Mouse (Mus musculus) cortical plate, adult 2 months (tissue): ENCODE data around the gene Sirt6. TPM values are rescaled to one million over a fixed set of nuclear protein-coding genes. Genes with fewer than 3 reads are reported as not detected.
A peak's percentile ranks its signal among the peaks of the same experiment; 100 is the strongest.

Experiments used
- H3K27ac ChIP-seq: fragments of 200-500 bp; 2 replicates; pipeline ENCODE4 v1.5.1; 2012; ENCODE audit warnings: low read length, control low read depth, inconsistent platforms; ENCODE audit not compliant: insufficient read depth
- H3K4me1 ChIP-seq: fragments of 200-500 bp; 2 replicates; pipeline ENCODE4 v1.6.1; 2011; ENCODE audit warnings: low read length; ENCODE audit not compliant: control insufficient read depth, insufficient read depth
- H3K4me3 ChIP-seq: fragments of 200-500 bp; 2 replicates; pipeline ENCODE4 v1.5.1; 2011; ENCODE audit warnings: mild to moderate bottlenecking, low read length, control low read depth; ENCODE audit not compliant: insufficient read depth
- CTCF ChIP-seq: fragments of 200-500 bp; IDR thresholded peaks from 2 replicates; pipeline ENCODE4 v1.5.1; 2011; ENCODE audit warnings: mild to moderate bottlenecking, control low read depth, low read length; ENCODE audit not compliant: insufficient read depth; ENCODE audit errors: extremely low read depth
- POLR2A ChIP-seq: fragments of 200-500 bp; IDR thresholded peaks from 2 replicates; pipeline ENCODE4 v1.6.1; 2011; ENCODE audit warnings: mild to moderate bottlenecking, low read length, control low read depth; ENCODE audit not compliant: insufficient read depth; ENCODE audit errors: extremely low read depth
- polyA plus RNA-seq: library from polyadenylated mRNA; depleted of rRNA; stranded (reverse); fragments of >200 nt; gene quantifications from 2 replicates; pipeline ENCODE4 v1.2.3, GENCODE M21; 2012

Sirt6 gene
- polyA plus RNA-seq, 1 experiment = 31.2 TPM

- Histone ChIP-seq H3K27ac (no peak overlapping the region), H3K4me1 (peaks cover 1% of the 10 kb centered on the region; the same call in 1 of the 2 replicates), H3K4me3 (peak overlapping the region; percentile 9; the same call in 1 of the 2 replicates)
- TF ChIP-seq CTCF (no peak), POLR2A (no peak)
Observed at GRCm38 (mm10) chr10:81597137-81597950, 30.3 kb downstream of the Sirt6 start.

DNA sequence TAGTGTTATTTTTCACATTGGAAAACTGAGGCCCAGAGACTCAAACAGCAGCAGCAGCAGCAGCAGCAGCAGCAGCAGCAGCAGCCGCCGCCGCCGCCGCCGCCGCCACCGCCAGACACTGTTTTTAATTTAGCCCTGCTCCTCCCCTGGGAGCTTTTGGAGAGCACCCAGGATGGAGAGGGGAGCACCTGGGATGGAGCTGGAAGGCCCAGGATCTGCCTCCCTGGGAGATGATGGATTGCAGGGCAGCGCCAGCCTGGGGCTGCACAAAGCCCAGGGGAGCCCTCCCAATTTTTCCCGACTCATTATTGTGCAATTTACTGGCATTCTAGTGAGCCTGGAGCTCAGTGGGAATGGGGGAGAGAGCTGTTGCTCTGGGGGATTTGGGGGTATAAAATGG is 31.0 kb downstream of the Sirt6 start:
- Histone ChIP-seq H3K4me1 (peaks cover 1% of the 10 kb centered on the region; the same call in 1 of the 2 replicates), H3K4me3 (peak overlapping the region; percentile 9; the same call in 1 of the 2 replicates), H3K27ac (no peak overlapping the region)
- TF ChIP-seq POLR2A (no peak), CTCF (no peak)

GRCm38 (mm10) chr10:81595599-81595998 is 32.0 kb downstream of the Sirt6 start:
- peaks cover 1% of the 10 kb centered on the region; the same call in 1 of the 2 replicates for H3K4me1 ChIP-seq
- TF ChIP-seq CTCF (no peak), POLR2A (no peak)

DNA sequence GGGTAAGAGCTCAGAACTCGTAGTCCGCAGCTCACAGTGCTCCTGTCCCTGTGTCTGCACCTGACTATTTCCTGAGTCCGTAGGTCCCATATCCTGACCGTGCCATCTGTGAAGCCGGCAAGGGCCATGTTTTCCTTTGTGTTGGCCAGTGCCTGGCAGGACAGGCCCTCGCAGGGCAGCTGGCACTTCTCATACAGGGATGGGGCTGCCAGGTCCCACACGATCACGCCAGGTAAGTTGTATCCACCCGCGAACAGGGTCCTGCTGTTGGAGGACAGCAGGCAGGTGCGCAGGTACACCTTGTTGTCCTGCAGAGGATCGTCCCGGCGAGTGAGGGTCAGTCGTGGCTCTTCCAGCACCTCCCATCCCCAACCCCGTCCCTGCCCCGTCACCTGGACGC is 33.7 kb downstream of the Sirt6 start:
- peaks cover 1% of the 10 kb centered on the region; the same call in 1 of the 2 replicates for H3K4me1 ChIP-seq
- no peak for TF ChIP-seq CTCF
- no peak for TF ChIP-seq POLR2A
- no peak overlapping the region for H3K4me3 ChIP-seq
- no peak overlapping the region for H3K27ac ChIP-seq

More at GRCm38 (mm10) chr10:81595599-81595998, 32.0 kb downstream of the Sirt6 start:
- H3K4me3 ChIP-seq = no peak overlapping the region
- no peak overlapping the region for H3K27ac ChIP-seq

DNA sequence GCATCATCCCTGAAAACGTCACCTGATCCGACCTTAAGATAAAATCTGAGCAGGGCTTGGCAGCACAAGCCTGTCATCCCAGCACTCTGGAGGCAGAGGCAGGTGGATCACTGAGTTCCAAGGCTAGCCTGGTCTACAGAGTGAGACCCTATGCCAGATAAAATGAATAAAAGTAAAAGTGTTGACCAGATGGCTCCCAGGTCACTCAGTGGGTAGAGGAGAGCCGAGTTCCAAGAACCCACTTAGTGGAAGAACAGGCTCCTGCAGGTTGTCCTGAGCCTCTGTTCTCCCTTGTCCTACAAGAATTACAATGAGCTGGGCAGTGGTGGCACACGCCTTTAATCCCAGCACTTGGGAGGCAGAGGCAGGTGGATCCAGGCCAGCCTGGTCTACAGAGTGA is 34.4 kb downstream of the Sirt6 start:
- Histone ChIP-seq H3K27ac (no peak overlapping the region), H3K4me1 (peaks cover 1% of the 10 kb centered on the region; the same call in 1 of the 2 replicates), H3K4me3 (no peak overlapping the region)
- TF ChIP-seq CTCF (no peak), POLR2A (no peak)

GRCm38 (mm10) chr10:81592631-81593030 is 35.0 kb downstream of the Sirt6 start:
- H3K27ac ChIP-seq = no peak overlapping the region
- no peak overlapping the region for H3K4me3 ChIP-seq
- TF ChIP-seq POLR2A (no peak), CTCF (no peak)
- H3K4me1 ChIP-seq = peaks cover 1% of the 10 kb centered on the region; the same call in 1 of the 2 replicates

- Histone ChIP-seq H3K27ac (no peak overlapping the region), H3K4me3 (no peak overlapping the region), H3K4me1 (0 out of 2 replicates have a peak, but pooled peaks cover 1% of the 10 kb centered on the region)
- TF ChIP-seq POLR2A = no peak
- TF ChIP-seq CTCF = no peak
Observed at GRCm38 (mm10) chr10:81591846-81592245, 35.8 kb downstream of the Sirt6 start.

DNA sequence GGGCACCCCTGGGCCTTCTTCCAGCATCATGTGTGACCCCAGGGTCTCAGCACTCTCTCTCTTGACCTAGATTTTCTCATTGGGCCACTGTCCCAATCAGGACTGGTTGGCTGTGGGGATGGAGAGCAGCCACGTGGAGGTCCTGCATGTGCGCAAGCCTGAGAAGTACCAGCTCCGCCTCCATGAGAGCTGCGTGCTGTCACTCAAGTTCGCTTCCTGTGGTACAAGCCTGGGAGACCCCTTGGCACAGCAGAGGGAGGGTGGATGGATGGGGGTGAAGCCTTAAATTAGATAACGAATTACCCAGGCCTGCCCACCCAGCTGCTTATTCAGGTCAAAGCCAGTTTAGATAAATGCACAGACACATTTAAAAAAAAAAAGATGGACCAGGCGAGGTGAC is 38.9 kb downstream of the Sirt6 start:
- no peaks in the 10 kb centered on the region for H3K4me1 ChIP-seq
- TF ChIP-seq POLR2A (no peak), CTCF (no peak)
- no peak overlapping the region for H3K4me3 ChIP-seq
- H3K27ac ChIP-seq = no peak overlapping the region

GRCm38 (mm10) chr10:81583347-81583746 is 44.2 kb downstream of the Sirt6 start:
- no peak overlapping the region for H3K4me3 ChIP-seq
- no peak overlapping the region for H3K27ac ChIP-seq
- no peaks in the 10 kb centered on the region for H3K4me1 ChIP-seq
- no peak for TF ChIP-seq CTCF
- no peak for TF ChIP-seq POLR2A

- H3K27ac ChIP-seq = no peak overlapping the region
- TF ChIP-seq POLR2A (no peak), CTCF (0 out of 2 replicates have a peak, but pooled peaks have one; percentile 15)
- no peak overlapping the region for H3K4me3 ChIP-seq
- no peaks in the 10 kb centered on the region for H3K4me1 ChIP-seq
Observed at GRCm38 (mm10) chr10:81580441-81581070, 47.0 kb downstream of the Sirt6 start.
